Mouse (Mus musculus): Measurements from ENCODE around the gene Chd6.

GRCm38 (mm10) chr2:161112011-161112410 lies 3.1 kb upstream of the Chd6 start:
- TF ChIP-seq CTCF (IDR thresholded peaks at IDR 0.05; ENCODE audit: extremely low read depth, insufficient read depth, insufficient read length, insufficient replicate concordance), result no peak
- no peak for TF ChIP-seq POLR2A (IDR thresholded peaks at IDR 0.05; ENCODE audit: low read depth, low read length)

Measured in spleen, adult 2 months (tissue).